Mouse (Mus musculus) CH12.LX (cell line): ENCODE measurements around the gene Lrrc1.

Experiments used
- CTCF ChIP-seq, 2 experiments: IDR thresholded peaks in 1 of 2; conservative IDR thresholded peaks in 1 of 2; 2 replicates each; pipeline ENCODE4 v1.5.1; 2011 to 2012; ENCODE audit warnings: low read depth in 2 of 2, low read length in 2 of 2, improper control_type of control experiment in 1 of 2, inconsistent platforms in 1 of 2, mild to moderate bottlenecking in 1 of 2, moderate library complexity in 1 of 2
- POLR2A ChIP-seq: IDR thresholded peaks from 2 replicates; pipeline ENCODE4 v1.6.1; 2011; ENCODE audit warnings: low read depth, mild to moderate bottlenecking, improper control_type of control experiment, low read length
- USF1 ChIP-seq: IDR thresholded peaks from 2 replicates; pipeline ENCODE4 v1.6.1; 2014; ENCODE audit warnings: low read depth, mild to moderate bottlenecking, inconsistent platforms, low read length, improper control_type of control experiment
- ZNF384 ChIP-seq: IDR thresholded peaks from 2 replicates; pipeline ENCODE4 v1.6.1; 2012; ENCODE audit warnings: low read depth, low read length, improper control_type of control experiment, inconsistent platforms

DNA sequence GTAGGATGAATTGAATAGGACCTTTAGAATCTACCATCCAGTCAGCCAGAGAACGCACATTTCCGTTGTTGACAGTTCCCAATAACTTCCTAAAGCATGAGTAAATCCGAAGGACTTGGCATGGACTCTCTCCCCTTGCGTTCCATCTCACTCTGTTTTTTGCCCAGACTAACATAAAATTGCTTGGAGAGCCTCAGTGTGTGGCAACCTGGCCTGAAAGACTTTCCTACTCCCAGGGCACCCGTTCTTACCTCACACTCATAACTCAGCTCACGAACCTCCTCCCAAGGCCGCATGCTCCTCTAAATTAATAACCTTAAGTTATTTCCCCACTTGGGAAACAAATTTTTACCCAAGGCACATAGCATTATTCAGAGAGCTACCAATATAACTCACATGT lies 42.9 kb upstream of the Lrrc1 start:
- no peak for TF ChIP-seq CTCF (conservative IDR thresholded peaks at IDR 0.05 in 1 of 2, IDR thresholded peaks at IDR 0.05 in 1 of 2; ENCODE audit: low read depth in 2 of 2, low read length in 2 of 2)
- TF ChIP-seq POLR2A = 0 out of 2 replicates have a peak, but pooled peaks have one; percentile 10
- no peak for TF ChIP-seq USF1
- no peak for TF ChIP-seq ZNF384
